Mouse (Mus musculus) thymus, adult 2 months (tissue): ENCODE results near the gene 9930104L06Rik.

Experiments
- CTCF ChIP-seq: fragments of 200-500 bp; IDR thresholded peaks from 2 replicates; pipeline ENCODE4 v1.5.1; 2012; ENCODE audit warnings: mild to moderate bottlenecking, control low read depth, low read length, moderate library complexity, borderline replicate concordance; ENCODE audit not compliant: control insufficient read depth, poor library complexity, insufficient read depth; ENCODE audit errors: extremely low read depth
- POLR2A ChIP-seq: fragments of 200-500 bp; IDR thresholded peaks from 2 replicates; pipeline ENCODE4 v1.6.1; 2012; ENCODE audit warnings: mild to moderate bottlenecking, low read length, control low read depth, moderate library complexity; ENCODE audit not compliant: control insufficient read depth, poor library complexity, insufficient read depth; ENCODE audit errors: extremely low read depth

DNA sequence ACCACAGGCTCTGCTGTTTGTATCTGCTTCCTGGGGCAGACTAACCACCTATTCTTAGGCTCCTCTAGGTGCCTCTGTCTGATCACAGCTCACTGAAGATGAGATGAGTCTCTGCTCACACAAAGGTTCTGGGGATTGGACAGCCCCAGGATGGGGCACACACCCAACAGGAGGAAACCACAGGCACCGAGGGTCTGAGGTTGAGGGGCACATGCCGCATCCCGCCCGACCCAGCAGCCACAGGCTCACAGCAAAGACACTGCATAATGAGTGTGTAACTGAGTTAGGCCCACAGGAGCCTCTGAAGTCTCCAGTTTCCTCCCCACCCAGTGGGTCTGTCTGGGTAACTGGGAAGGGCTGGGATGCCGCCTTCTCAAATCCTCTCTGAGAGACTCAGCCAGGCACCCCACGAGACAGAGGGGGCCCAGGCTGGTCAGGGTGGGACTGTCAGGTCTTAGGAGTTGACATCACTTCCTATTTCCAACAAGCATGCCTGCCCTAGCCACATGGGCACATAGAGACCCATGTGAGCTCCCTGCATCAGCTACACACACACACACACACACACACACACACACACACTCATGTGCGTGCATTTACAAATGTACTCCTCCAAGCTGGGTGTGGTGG is 32.5 kb downstream of the 9930104L06Rik start:
- TF ChIP-seq CTCF: no peak
- no peak for TF ChIP-seq POLR2A
